Mouse (Mus musculus): ENCODE results near the gene Usp48.

DNA sequence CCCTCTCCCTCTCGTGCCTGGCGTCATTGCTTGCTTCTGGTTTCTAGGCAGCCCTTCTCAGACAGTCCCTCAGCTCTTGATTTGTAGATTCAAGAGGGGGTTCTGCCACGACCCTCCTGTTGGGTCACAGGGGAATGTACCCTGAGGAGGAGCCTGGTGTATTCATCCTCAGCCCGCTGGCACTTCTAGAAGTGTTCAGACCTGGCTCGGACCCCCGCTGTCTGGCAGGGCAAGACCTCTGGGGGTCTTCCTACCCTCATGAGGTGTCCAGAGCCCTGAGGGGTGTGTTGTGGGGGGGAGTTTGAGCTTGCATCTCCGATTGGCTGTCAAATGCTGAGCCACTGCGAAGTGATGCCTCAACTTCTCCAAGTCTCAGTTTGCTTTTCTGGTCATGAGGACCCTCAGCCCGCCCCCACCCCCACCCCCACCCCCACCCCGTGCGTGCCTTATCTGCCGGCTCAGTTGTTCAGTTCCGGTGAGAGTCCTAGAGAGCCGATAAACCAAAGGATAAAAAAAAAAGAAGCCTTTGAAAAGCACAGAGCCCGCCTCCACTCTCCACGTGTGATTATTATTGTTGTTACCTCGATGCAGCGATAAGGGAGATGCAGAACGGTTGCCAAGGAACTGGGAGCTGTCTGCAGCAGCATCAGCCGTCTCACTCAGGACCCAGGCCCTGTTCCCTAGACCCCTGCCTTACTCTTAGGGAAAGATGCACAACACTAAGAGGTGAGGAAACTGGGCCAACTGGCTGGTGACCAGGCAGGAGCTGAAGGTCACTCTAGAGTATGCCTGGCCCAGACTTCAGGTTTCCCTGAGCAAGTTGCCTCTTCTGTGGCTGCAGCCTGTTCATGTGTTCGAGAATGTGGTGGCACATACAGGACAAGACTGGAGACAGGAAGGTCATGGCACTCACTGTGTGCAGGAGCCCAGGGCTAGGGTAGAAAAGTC, 106.0 kb downstream of the Usp48 start:
- no peak for TF ChIP-seq CTCF (IDR thresholded peaks at IDR 0.05; ENCODE audit: low read depth, low read length)
- no peak for TF ChIP-seq POLR2A (IDR thresholded peaks at IDR 0.05; ENCODE audit: borderline replicate concordance, low read depth, low read length)
